Mouse (Mus musculus): ENCODE data around the gene Anapc1. TPM values are rescaled to one million over a fixed set of nuclear protein-coding genes. Genes with fewer than 3 reads are reported as not detected.

The Anapc1 gene
- total RNA-seq, 1 experiment = 93.3 TPM

GRCm38 (mm10) chr2:128712940-128713339 lies 25.7 kb upstream of the Anapc1 start:
- no peaks in the 10 kb centered on the region; the same call in 1 of the 2 replicates for H3K36me3 ChIP-seq (ENCODE audit: control insufficient read depth, insufficient read depth, low read length, poor library complexity, severe bottlenecking)
- no peaks in the 10 kb centered on the region for H3K9me3 ChIP-seq (ENCODE audit: control insufficient read depth, insufficient read depth, low read depth, low read length)
- DNase-seq (ENCODE audit: low read depth, low spot score) = no peak
- no peak overlapping the region for H3K4me3 ChIP-seq (ENCODE audit: insufficient read depth in 1 of 2, low read depth in 1 of 2, low read length in 2 of 2, poor library complexity in 1 of 2, severe bottlenecking in 1 of 2)
- H3K4me1 ChIP-seq (ENCODE audit: control insufficient read depth in 2 of 2, insufficient read depth in 2 of 2, low read length in 2 of 2, poor library complexity in 1 of 2) = peaks cover 0 to 2% of the 10 kb centered on the region in 2 experiments; a peak in 1 of 4 replicates
- TF ChIP-seq HCFC1 (IDR thresholded peaks at IDR 0.05; ENCODE audit: borderline replicate concordance, insufficient read depth, low read length) (no peak), CHD2 (IDR thresholded peaks at IDR 0.05; ENCODE audit: low read depth, low read length) (no peak), ZC3H11A (IDR thresholded peaks at IDR 0.05; ENCODE audit: borderline replicate concordance, low read depth, low read length) (no peak), ZNF384 (IDR thresholded peaks at IDR 0.05; ENCODE audit: low read depth, low read length) (no peak), MAFK (IDR thresholded peaks at IDR 0.05; ENCODE audit: insufficient read depth, low read depth, low read length) (no peak)
- in situ Hi-C loops (cut with MboI; ENCODE audit: low sequenced_read_pairs in 2 of 2, unreplicated experiment in 2 of 2) = no loop called here
- H3K9ac ChIP-seq (ENCODE audit: insufficient read depth, low read depth, low read length, poor library complexity, severe bottlenecking) = no peak overlapping the region
- no peak overlapping the region for H3K27ac ChIP-seq (ENCODE audit: insufficient read depth, low read depth, low read length, poor library complexity, severe bottlenecking)

- no peak for TF ChIP-seq MAFK (IDR thresholded peaks at IDR 0.05; ENCODE audit: insufficient read depth, low read depth, low read length)
- no peak for TF ChIP-seq HCFC1 (IDR thresholded peaks at IDR 0.05; ENCODE audit: borderline replicate concordance, insufficient read depth, low read length)
- TF ChIP-seq ZC3H11A (IDR thresholded peaks at IDR 0.05; ENCODE audit: borderline replicate concordance, low read depth, low read length) = no peak
- no peak for TF ChIP-seq CHD2 (IDR thresholded peaks at IDR 0.05; ENCODE audit: low read depth, low read length)
- no peak for TF ChIP-seq ZNF384 (IDR thresholded peaks at IDR 0.05; ENCODE audit: low read depth, low read length)
- Histone ChIP-seq H3K4me1 (ENCODE audit: control insufficient read depth in 2 of 2, insufficient read depth in 2 of 2, low read length in 2 of 2, poor library complexity in 1 of 2) (peaks cover 0 to 2% of the 10 kb centered on the region in 2 experiments; a peak in 1 of 4 replicates), H3K36me3 (ENCODE audit: control insufficient read depth, insufficient read depth, low read length, poor library complexity, severe bottlenecking) (no peaks in the 10 kb centered on the region; the same call in 1 of the 2 replicates), H3K4me3 (ENCODE audit: insufficient read depth in 1 of 2, low read depth in 1 of 2, low read length in 2 of 2, poor library complexity in 1 of 2, severe bottlenecking in 1 of 2) (no peak overlapping the region), H3K9ac (ENCODE audit: insufficient read depth, low read depth, low read length, poor library complexity, severe bottlenecking) (no peak overlapping the region), H3K27ac (ENCODE audit: insufficient read depth, low read depth, low read length, poor library complexity, severe bottlenecking) (no peak overlapping the region), H3K9me3 (ENCODE audit: control insufficient read depth, insufficient read depth, low read depth, low read length) (no peaks in the 10 kb centered on the region)
- DNase-seq (ENCODE audit: low read depth, low spot score) = no peak
- in situ Hi-C loops (cut with MboI; ENCODE audit: low sequenced_read_pairs in 2 of 2, unreplicated experiment in 2 of 2) = no loop called here
These were observed 23.4 kb upstream of the Anapc1 start for GRCm38 (mm10) chr2:128710609-128711008.

- no peak for DNase-seq (ENCODE audit: low read depth, low spot score)
These were observed 22.1 kb upstream of the Anapc1 start for GRCm38 (mm10) chr2:128709264-128709663.

GRCm38 (mm10) chr2:128704474-128704873 lies 17.3 kb upstream of the Anapc1 start:
- Histone ChIP-seq H3K4me3 (ENCODE audit: insufficient read depth in 1 of 2, low read depth in 1 of 2, low read length in 2 of 2, poor library complexity in 1 of 2, severe bottlenecking in 1 of 2) (no peak overlapping the region), H3K9ac (ENCODE audit: insufficient read depth, low read depth, low read length, poor library complexity, severe bottlenecking) (no peak overlapping the region), H3K9me3 (ENCODE audit: control insufficient read depth, insufficient read depth, low read depth, low read length) (no peaks in the 10 kb centered on the region), H3K36me3 (ENCODE audit: control insufficient read depth, insufficient read depth, low read length, poor library complexity, severe bottlenecking) (no peaks in the 10 kb centered on the region), H3K27ac (ENCODE audit: insufficient read depth, low read depth, low read length, poor library complexity, severe bottlenecking) (no peak overlapping the region), H3K4me1 (ENCODE audit: control insufficient read depth in 2 of 2, insufficient read depth in 2 of 2, low read length in 2 of 2, poor library complexity in 1 of 2) (peaks cover 0 to 4% of the 10 kb centered on the region in 2 experiments; a peak in 1 of 4 replicates)
- DNase-seq (ENCODE audit: low read depth, low spot score) = no peak
- in situ Hi-C loops (cut with MboI; ENCODE audit: low sequenced_read_pairs in 2 of 2, unreplicated experiment in 2 of 2) = no loop called here
- no peak for TF ChIP-seq CHD2 (IDR thresholded peaks at IDR 0.05; ENCODE audit: low read depth, low read length)
- TF ChIP-seq MAFK (IDR thresholded peaks at IDR 0.05; ENCODE audit: insufficient read depth, low read depth, low read length) = no peak
- no peak for TF ChIP-seq HCFC1 (IDR thresholded peaks at IDR 0.05; ENCODE audit: borderline replicate concordance, insufficient read depth, low read length)
- TF ChIP-seq ZC3H11A (IDR thresholded peaks at IDR 0.05; ENCODE audit: borderline replicate concordance, low read depth, low read length) = no peak

More at GRCm38 (mm10) chr2:128709264-128709663, 22.1 kb upstream of the Anapc1 start:
- in situ Hi-C loops (cut with MboI; ENCODE audit: low sequenced_read_pairs in 2 of 2, unreplicated experiment in 2 of 2) = no loop called here
- H3K27ac ChIP-seq (ENCODE audit: insufficient read depth, low read depth, low read length, poor library complexity, severe bottlenecking) = no peak overlapping the region
- H3K9me3 ChIP-seq (ENCODE audit: control insufficient read depth, insufficient read depth, low read depth, low read length) = no peaks in the 10 kb centered on the region
- TF ChIP-seq HCFC1 (IDR thresholded peaks at IDR 0.05; ENCODE audit: borderline replicate concordance, insufficient read depth, low read length) = no peak
- no peak for TF ChIP-seq CHD2 (IDR thresholded peaks at IDR 0.05; ENCODE audit: low read depth, low read length)
- TF ChIP-seq MAFK (IDR thresholded peaks at IDR 0.05; ENCODE audit: insufficient read depth, low read depth, low read length) = no peak
- no peak for TF ChIP-seq ZC3H11A (IDR thresholded peaks at IDR 0.05; ENCODE audit: borderline replicate concordance, low read depth, low read length)
- TF ChIP-seq ZNF384 (IDR thresholded peaks at IDR 0.05; ENCODE audit: low read depth, low read length) = no peak
- no peak overlapping the region for H3K4me3 ChIP-seq (ENCODE audit: insufficient read depth in 1 of 2, low read depth in 1 of 2, low read length in 2 of 2, poor library complexity in 1 of 2, severe bottlenecking in 1 of 2)
- peaks cover 0 to 2% of the 10 kb centered on the region in 2 experiments; a peak in 1 of 4 replicates for H3K4me1 ChIP-seq (ENCODE audit: control insufficient read depth in 2 of 2, insufficient read depth in 2 of 2, low read length in 2 of 2, poor library complexity in 1 of 2)
- H3K9ac ChIP-seq (ENCODE audit: insufficient read depth, low read depth, low read length, poor library complexity, severe bottlenecking) = no peak overlapping the region
- H3K36me3 ChIP-seq (ENCODE audit: control insufficient read depth, insufficient read depth, low read length, poor library complexity, severe bottlenecking) = no peaks in the 10 kb centered on the region
